Mouse (Mus musculus) embryo, embryonic 9.5 days (tissue): Measurements from ENCODE around the gene Mettl24.
"Not testable (repeated sequence)": the region's sequence is repeated elsewhere in the genome, so short reads cannot be mapped to it uniquely, and the experiment has no call there.

ENCODE experiments used
- DNase-seq: peaks from one replicate; pipeline ENCODE4 v3.0.0-alpha.2; 2017; ENCODE audit errors: extremely low spot score

Mettl24 gene

DNA sequence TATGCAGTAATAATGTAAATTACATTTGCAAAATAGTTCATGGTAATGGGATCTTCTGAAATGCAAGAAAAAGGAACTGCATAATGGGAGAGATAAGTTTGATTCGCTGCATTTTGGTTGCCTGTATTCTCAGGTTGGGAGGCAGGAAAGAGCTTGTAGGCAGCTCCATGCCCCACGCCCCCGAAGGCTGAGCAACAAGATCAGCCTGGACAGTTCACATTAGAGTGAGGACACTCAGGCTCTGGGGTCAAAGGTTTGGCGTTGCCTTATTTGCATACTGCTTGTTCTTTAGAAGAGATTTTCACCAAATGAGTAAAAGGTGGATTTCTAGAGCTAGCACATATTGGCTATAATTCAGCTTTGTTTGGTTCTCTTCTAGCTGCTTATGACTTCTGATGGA, 123.1 kb downstream of the Mettl24 start:
- DNase-seq = no peak

DNA sequence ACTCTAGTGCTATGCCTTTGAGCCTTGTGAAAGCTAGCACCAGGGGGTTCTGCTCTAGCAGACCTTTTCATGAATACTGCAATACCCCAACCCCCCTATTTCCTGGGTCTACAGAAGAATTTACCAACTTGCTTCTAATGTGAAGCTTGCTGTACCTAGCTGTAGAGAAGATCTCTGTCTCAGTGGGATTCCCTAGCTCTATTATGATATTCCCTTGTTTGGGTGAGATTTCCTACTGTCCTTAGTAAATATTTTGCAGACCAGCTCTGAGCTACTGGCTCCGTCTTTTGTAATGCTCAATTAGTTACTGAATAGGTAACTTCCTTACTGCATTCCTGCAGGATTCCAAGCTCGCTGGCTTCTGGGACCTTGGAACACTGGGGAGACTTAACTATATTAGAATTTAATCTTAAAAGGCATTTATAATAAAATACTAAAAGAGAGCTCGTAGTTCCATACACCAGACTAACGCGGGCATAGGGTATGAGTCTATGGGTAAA, 126.4 kb downstream of the Mettl24 start:
- DNase-seq = not testable (repeated sequence)

DNA sequence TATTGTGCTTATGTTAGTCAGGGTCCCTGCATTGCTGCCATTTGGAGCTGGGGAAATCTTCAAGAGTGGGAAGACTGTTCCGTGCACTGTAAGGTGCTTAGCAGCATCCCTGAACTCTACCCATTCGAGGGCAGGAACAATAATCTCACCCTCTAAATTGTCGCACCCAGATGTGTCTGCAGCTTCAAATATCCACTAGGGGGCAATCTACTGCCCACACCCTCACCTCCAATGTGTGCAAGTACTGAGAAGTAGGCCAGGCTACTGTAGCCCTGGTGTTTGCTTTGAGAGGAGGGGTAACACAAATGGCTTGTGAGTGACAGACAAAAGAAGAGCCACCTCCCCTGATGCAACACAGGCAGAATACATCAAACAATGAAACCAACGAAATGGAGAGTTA, 130.5 kb downstream of the Mettl24 start:
- DNase-seq = no peak

DNA sequence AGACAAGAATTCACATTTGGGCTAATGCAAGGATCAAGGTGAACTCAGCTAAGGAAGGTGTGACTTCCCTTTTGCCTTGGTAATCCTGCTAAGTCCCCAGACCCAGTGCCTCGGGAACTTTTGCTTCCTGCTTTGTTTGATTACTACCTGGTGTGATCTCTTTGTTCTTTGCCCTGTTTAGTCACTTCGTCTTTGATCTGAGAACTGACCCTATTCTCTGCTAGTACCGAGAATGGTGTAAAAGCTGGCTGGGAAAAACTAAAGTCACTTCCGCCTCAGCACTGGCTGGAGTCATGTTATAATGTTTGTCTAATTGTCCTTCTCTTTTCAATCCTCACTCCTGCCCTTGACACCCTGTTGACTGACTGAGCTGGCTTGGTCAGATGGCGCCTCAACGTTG, 133.4 kb downstream of the Mettl24 start:
- DNase-seq = no peak

- DNase-seq = no peak
Observed at GRCm38 (mm10) chr10:40825952-40826351, 142.9 kb downstream of the Mettl24 start.

DNA sequence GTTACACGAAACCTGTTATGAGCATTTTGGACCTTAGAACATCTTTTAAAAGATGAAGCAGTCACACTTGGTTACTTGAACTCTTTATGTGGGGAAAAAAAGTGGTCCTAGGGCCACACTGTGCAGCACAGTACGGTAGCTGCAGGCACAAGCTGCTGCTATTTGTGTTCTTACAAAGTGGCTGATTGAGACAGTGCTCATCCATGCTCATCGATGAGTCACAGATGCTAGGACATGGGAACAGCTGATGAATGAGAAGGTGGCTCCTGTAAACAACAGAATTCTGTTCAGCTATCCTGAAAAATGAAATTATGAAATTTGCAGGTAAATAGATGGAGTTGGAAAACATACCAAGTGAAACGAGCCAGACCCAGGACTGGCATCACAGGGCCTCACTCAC, 144.6 kb downstream of the Mettl24 start:
- no peak for DNase-seq

DNA sequence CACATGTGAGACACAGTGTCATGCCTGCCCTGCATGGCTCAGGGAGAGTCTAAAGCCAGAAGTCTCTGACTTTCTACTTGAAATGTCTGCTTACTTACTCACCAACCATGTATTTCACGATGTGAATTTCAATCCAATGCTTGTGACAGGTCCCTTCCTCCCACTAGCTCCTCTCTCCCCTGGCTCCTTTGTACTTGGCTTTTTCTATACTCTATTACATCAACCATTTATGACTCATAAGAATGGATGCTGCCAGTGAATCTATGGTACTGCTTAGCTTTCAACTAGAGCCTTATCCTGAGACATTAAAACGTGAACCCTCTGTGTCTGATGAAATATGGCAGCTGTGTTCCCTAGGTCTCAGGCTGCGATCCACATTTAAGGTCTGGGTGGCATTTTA, 147.2 kb downstream of the Mettl24 start:
- DNase-seq = no peak

- no peak for DNase-seq
Observed at GRCm38 (mm10) chr10:40831267-40831666, 148.2 kb downstream of the Mettl24 start.

- no peak for DNase-seq
Observed at GRCm38 (mm10) chr10:40840086-40840485, 157.0 kb downstream of the Mettl24 start.

- DNase-seq = no peak
Observed at GRCm38 (mm10) chr10:40843841-40844240, 160.8 kb downstream of the Mettl24 start.

DNA sequence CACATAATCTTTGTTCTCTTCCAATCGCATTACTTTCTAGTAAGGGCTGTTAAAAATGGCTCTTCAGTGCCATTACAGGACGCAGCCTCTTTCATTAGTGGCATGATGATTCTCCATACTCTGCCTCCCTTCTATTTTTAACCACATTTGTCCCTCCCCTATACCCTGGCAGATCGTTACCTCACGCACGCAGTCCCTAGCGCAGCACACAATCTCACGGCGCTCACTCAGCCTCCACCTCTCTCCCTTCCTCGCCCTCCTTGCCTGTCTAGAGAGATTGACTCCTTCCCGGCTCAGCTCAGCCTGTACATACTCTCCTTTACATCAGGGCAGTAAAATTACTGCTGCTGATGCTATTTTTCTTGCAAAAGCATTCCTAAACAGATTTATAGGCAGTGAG, 161.5 kb downstream of the Mettl24 start:
- no peak for DNase-seq

- DNase-seq = no peak
Observed at GRCm38 (mm10) chr10:40845626-40846025, 162.5 kb downstream of the Mettl24 start.

DNA sequence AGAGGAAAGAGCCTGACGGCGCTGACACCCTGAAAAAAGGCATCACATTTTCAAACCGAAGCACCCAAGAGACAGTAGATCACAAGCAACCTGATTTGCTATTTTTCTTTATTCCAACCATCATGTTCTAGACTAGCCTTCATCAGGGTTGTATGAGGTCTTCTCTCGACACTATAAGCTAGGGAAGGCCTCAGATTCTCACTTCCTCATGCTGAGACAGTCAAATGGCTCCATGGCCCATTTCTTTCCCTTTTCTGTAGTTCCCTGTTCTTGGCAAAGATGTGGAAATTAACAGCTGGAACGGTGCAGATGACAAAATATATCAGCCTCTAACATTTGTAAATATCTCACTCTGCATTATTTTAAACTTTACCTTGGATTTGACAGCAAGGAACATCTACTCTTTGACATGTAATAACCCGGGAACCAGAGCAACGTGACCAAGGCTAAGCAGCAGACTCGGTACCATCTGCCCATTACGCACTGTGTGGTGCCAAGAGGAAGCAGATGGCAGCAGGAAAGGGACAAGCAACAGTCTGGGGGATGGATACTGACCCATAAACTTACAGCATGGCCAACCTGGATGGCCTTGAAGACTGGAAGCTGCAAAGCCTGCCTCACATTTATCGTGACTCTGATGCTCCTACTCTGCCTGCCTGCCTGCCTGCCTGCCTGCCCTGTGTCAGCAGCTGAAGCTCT, 164.2 kb downstream of the Mettl24 start:
- DNase-seq = no peak

DNA sequence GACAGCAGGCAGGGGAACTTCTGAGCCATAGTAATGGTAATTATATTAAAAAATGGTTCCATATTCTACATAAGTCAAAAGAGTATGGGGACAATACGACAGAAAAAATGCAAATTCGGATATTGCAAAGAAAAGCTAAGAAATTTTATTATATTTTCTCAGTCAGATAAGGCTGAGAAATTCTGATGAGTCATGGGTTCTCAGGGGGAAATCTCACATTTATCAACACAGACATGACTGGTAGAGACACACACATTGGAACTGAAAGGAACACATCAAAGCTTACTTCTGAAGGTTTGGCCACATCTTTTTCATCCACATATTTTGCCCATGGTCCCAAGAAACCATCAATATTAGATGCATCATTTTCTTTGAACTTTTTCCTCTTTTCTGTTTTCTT, 167.6 kb downstream of the Mettl24 start:
- no peak for DNase-seq

GRCm38 (mm10) chr10:40851138-40851537, 168.1 kb downstream of the Mettl24 start:
- DNase-seq = no peak

GRCm38 (mm10) chr10:40855616-40856015, 172.5 kb downstream of the Mettl24 start:
- DNase-seq = no peak

- no peak for DNase-seq
Observed at GRCm38 (mm10) chr10:40856703-40857102, 173.6 kb downstream of the Mettl24 start.

GRCm38 (mm10) chr10:40857599-40857998, 174.5 kb downstream of the Mettl24 start:
- DNase-seq = no peak
